Mouse (Mus musculus) hindbrain, postnatal 0 days (tissue): ENCODE measurements at regions not wholly inside any gene's neighbourhood (a gene's known extent, or its start where the extent isn't known, plus 50 kb on each side); places are given as distances from the start of the nearest gene placed in this dataset.

ENCODE experiments used
- ATAC-seq: fragments of 200-750 bp; cut with Nextera tagmentation; 2 replicates; pipeline ENCODE4 v1.8.0; 2017; ENCODE audit warnings: mild to moderate bottlenecking, moderate TSS enrichment, moderate library complexity
- DNase-seq: peaks from one replicate; pipeline ENCODE4 v3.0.0-alpha.2; 2015; ENCODE audit warnings: low spot score
- H3K27ac ChIP-seq: fragments of 300-500 bp; sonication (generic); 2 replicates; pipeline ENCODE4 v1.5.1; 2014; ENCODE audit warnings: mild to moderate bottlenecking
- H3K27me3 ChIP-seq: fragments of 300-500 bp; sonication (generic); 2 replicates; pipeline ENCODE4 v1.6.1; 2014; ENCODE audit warnings: low read length, mixed read lengths; ENCODE audit not compliant: insufficient read depth
- H3K36me3 ChIP-seq: fragments of 300-500 bp; sonication (generic); 2 replicates; pipeline ENCODE4 v1.6.1; 2014; ENCODE audit warnings: low read length, mixed read lengths; ENCODE audit not compliant: insufficient read depth
- H3K4me1 ChIP-seq: fragments of 300-500 bp; sonication (generic); 2 replicates; pipeline ENCODE4 v1.6.1; 2014; ENCODE audit warnings: antibody characterized with exemption, low read length, mixed read lengths; ENCODE audit not compliant: insufficient read depth
- H3K4me2 ChIP-seq: fragments of 300-500 bp; sonication (generic); 2 replicates; pipeline ENCODE4 v1.6.1; 2014; ENCODE audit warnings: low read depth, mild to moderate bottlenecking, low read length, moderate library complexity, mixed read lengths
- H3K4me3 ChIP-seq: fragments of 300-500 bp; sonication (generic); 2 replicates; pipeline ENCODE4 v1.5.1; 2014; ENCODE audit warnings: low read length
- H3K9ac ChIP-seq: fragments of 300-500 bp; sonication (generic); replicated peaks from 2 replicates; pipeline ENCODE4 v1.6.1; 2014; ENCODE audit warnings: mild to moderate bottlenecking, low read length, moderate library complexity, mixed read lengths
- H3K9me3 ChIP-seq: fragments of 300-500 bp; sonication (generic); 2 replicates; pipeline ENCODE4 v1.6.1; 2016; ENCODE audit warnings: low read length, mixed read lengths
- CTCF ChIP-seq: IDR thresholded peaks from 2 replicates; pipeline ENCODE4 v1.5.1; 2016; ENCODE audit warnings: antibody characterized with exemption, control low read depth, low read depth
- WGBS: fragments of 180-500 bp; shearing (Covaris S2); extraction: QIAGEN DNeasy Blood & Tissue Kit; methylation state at CpG from one replicate; pipeline ENCODE4 v1.1.7; 2014; 5-methylcytosine and 5-hydroxymethylcytosine counted together

- Histone ChIP-seq H3K4me1 (no peaks in the 10 kb centered on the region), H3K9ac (no peak overlapping the region), H3K36me3 (no peaks in the 10 kb centered on the region), H3K9me3 (no peaks in the 10 kb centered on the region), H3K4me2 (no peak overlapping the region), H3K27me3 (no peaks in the 10 kb centered on the region), H3K27ac (no peak overlapping the region), H3K4me3 (no peak overlapping the region)
- ATAC-seq = no peak
- whole genome bisulfite sequencing = 85% methylated on average over 5 of the region's 5 CpGs
- no peak for TF ChIP-seq CTCF
- DNase-seq = no peak
Measured at GRCm38 (mm10) chr5:51671190-51671589, 103.7 kb upstream of the Ppargc1a start.

- H3K27me3 ChIP-seq = no peaks in the 10 kb centered on the region
- 66% methylated on average over 6 of the region's 6 CpGs for whole genome bisulfite sequencing
- ATAC-seq = no peak
- no peak overlapping the region for H3K4me2 ChIP-seq
- no peaks in the 10 kb centered on the region for H3K9me3 ChIP-seq
- no peak overlapping the region for H3K27ac ChIP-seq
- no peak overlapping the region for H3K9ac ChIP-seq
- no peaks in the 10 kb centered on the region for H3K4me1 ChIP-seq
- TF ChIP-seq CTCF = no peak
- no peaks in the 10 kb centered on the region for H3K36me3 ChIP-seq
- no peak for DNase-seq
- H3K4me3 ChIP-seq = no peak overlapping the region
Measured at GRCm38 (mm10) chr5:51665241-51665640, 97.7 kb upstream of the Ppargc1a start.

GRCm38 (mm10) chr5:51658232-51658896 lies 90.8 kb upstream of the Ppargc1a start:
- 37% methylated on average over 6 of the region's 6 CpGs for WGBS
- DNase-seq (no peak), ATAC-seq (no peak)
- Histone ChIP-seq H3K4me1 (no peaks in the 10 kb centered on the region), H3K27ac (no peak overlapping the region), H3K4me2 (no peak overlapping the region), H3K4me3 (no peak overlapping the region), H3K9me3 (no peaks in the 10 kb centered on the region), H3K27me3 (no peaks in the 10 kb centered on the region), H3K36me3 (no peaks in the 10 kb centered on the region), H3K9ac (no peak overlapping the region)
- TF ChIP-seq CTCF = no peak

- no peaks in the 10 kb centered on the region for H3K36me3 ChIP-seq
- WGBS = 95% methylated on average over 2 of the region's 2 CpGs
- DNase-seq (no peak), ATAC-seq (no peak)
- H3K4me3 ChIP-seq = no peak overlapping the region
- TF ChIP-seq CTCF = no peak
- H3K9me3 ChIP-seq = no peaks in the 10 kb centered on the region
- no peak overlapping the region for H3K27ac ChIP-seq
- no peak overlapping the region for H3K9ac ChIP-seq
- H3K4me2 ChIP-seq = no peak overlapping the region
- no peaks in the 10 kb centered on the region for H3K27me3 ChIP-seq
- no peaks in the 10 kb centered on the region for H3K4me1 ChIP-seq
Measured at GRCm38 (mm10) chr5:51653507-51653906, 86.0 kb upstream of the Ppargc1a start.

- WGBS = 61% methylated on average over 5 of the region's 5 CpGs
- DNase-seq = no peak
- Histone ChIP-seq H3K4me3 (no peak overlapping the region), H3K4me2 (no peak overlapping the region), H3K4me1 (no peaks in the 10 kb centered on the region), H3K27me3 (no peaks in the 10 kb centered on the region), H3K9ac (no peak overlapping the region), H3K9me3 (no peaks in the 10 kb centered on the region), H3K27ac (no peak overlapping the region), H3K36me3 (no peaks in the 10 kb centered on the region)
- ATAC-seq = no peak
- no peak for TF ChIP-seq CTCF
Measured at GRCm38 (mm10) chr5:51624400-51624799, 56.9 kb upstream of the Ppargc1a start.
